Mouse (Mus musculus): ENCODE data around the gene Nudt16l1. TPM values are rescaled to one million over a fixed set of nuclear protein-coding genes. Genes with fewer than 3 reads are reported as not detected.

The Nudt16l1 gene
- polyA plus RNA-seq, 2 experiments: 127 to 172 TPM

- DNase-seq (ENCODE audit: low spot score) (peak; percentile 87), ATAC-seq (ENCODE audit: low FRiP score, low read depth) (peak; percentile 65; the same call in 1 of the 2 replicates)
- Histone ChIP-seq H3K27me3 (ENCODE audit: control insufficient read depth, insufficient read depth, low read length) (no peaks in the 10 kb centered on the region), H3K36me3 (ENCODE audit: control insufficient read depth, insufficient read depth, low read length) (peaks cover 83% of the 10 kb centered on the region), H3K9me3 (ENCODE audit: control insufficient read depth, low read length) (no peaks in the 10 kb centered on the region), H3K9ac (ENCODE audit: low read depth, low read length, severe bottlenecking) (no peak overlapping the region), H3K4me3 (replicated peaks; ENCODE audit: low read length) (no peak overlapping the region), H3K4me1 (ENCODE audit: control insufficient read depth, insufficient read depth, low read length) (no peaks in the 10 kb centered on the region), H3K4me2 (replicated peaks; ENCODE audit: low read depth, low read length, severe bottlenecking) (no peak overlapping the region), H3K27ac (replicated peaks; ENCODE audit: low read depth, low read length) (peak overlapping the region; percentile 9; the same call in 1 of the 2 replicates)
- TF ChIP-seq POLR2A (IDR thresholded peaks at IDR 0.05; ENCODE audit: borderline replicate concordance, extremely low read depth, insufficient read depth, insufficient read length): no peak
- WGBS: 40% methylated on average over 12 of the region's 12 CpGs
Measured at GRCm38 (mm10) chr16:4913783-4914735, 24.5 kb upstream of the Nudt16l1 start.

DNA sequence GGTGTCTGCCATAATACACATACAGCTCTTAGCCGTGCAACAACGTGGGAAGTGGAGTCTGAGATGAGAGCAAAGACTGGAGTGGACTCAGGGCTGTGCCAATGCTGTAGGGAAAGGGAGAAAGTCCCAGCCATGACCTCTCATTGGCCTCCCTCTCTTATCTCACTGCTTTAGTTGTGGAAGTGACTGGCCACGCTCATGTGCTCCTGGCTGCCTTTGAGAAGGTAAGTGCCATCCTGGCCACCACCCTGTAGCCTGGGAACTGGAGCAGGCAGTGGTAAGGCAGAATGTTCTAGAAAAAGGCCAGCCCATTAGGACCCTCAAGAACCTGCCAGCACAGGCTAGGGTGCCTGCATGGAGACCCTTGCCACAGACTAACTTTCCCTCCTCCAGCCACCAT is 22.6 kb upstream of the Nudt16l1 start:
- H3K27ac ChIP-seq (replicated peaks; ENCODE audit: low read depth, low read length): no peak overlapping the region
- H3K36me3 ChIP-seq (ENCODE audit: control insufficient read depth, insufficient read depth, low read length): peaks cover 79% of the 10 kb centered on the region
- no peak overlapping the region for H3K9ac ChIP-seq (ENCODE audit: low read depth, low read length, severe bottlenecking)
- 81% methylated on average over 3 of the region's 3 CpGs for WGBS
- no peaks in the 10 kb centered on the region for H3K27me3 ChIP-seq (ENCODE audit: control insufficient read depth, insufficient read depth, low read length)
- TF ChIP-seq POLR2A (IDR thresholded peaks at IDR 0.05; ENCODE audit: borderline replicate concordance, extremely low read depth, insufficient read depth, insufficient read length): no peak
- no peaks in the 10 kb centered on the region for H3K9me3 ChIP-seq (ENCODE audit: control insufficient read depth, low read length)
- no peak overlapping the region for H3K4me3 ChIP-seq (replicated peaks; ENCODE audit: low read length)
- H3K4me2 ChIP-seq (replicated peaks; ENCODE audit: low read depth, low read length, severe bottlenecking): no peak overlapping the region
- no peak for ATAC-seq (ENCODE audit: low FRiP score, low read depth)
- H3K4me1 ChIP-seq (ENCODE audit: control insufficient read depth, insufficient read depth, low read length): no peaks in the 10 kb centered on the region
- no peak for DNase-seq (ENCODE audit: low spot score)

DNA sequence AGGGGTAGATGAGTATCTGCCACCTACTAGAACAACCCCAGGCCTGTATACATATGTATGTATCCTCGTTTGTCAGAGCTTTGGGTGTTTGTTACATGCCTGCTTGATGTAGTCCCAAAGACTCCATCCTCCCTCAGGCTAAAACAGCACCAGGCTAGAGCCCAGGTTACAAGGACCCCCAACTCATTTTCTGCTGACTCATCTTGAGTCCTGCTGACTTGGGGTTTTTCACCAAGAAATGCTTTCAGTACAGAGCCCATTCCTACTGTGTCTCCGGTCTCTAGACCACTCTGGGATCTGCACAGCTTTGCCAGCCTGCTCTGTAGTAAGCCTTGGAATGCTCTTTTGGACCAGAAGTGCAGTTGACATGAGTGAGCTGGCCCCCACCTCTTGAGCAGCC is 22.0 kb upstream of the Nudt16l1 start:
- WGBS: 93% methylated on average over 2 of the region's 2 CpGs
- H3K4me1 ChIP-seq (ENCODE audit: control insufficient read depth, insufficient read depth, low read length): no peaks in the 10 kb centered on the region
- no peak overlapping the region for H3K4me2 ChIP-seq (replicated peaks; ENCODE audit: low read depth, low read length, severe bottlenecking)
- no peak overlapping the region for H3K4me3 ChIP-seq (replicated peaks; ENCODE audit: low read length)
- peaks cover 76% of the 10 kb centered on the region for H3K36me3 ChIP-seq (ENCODE audit: control insufficient read depth, insufficient read depth, low read length)
- no peak for DNase-seq (ENCODE audit: low spot score)
- no peak for TF ChIP-seq POLR2A (IDR thresholded peaks at IDR 0.05; ENCODE audit: borderline replicate concordance, extremely low read depth, insufficient read depth, insufficient read length)
- no peak overlapping the region for H3K9ac ChIP-seq (ENCODE audit: low read depth, low read length, severe bottlenecking)
- no peaks in the 10 kb centered on the region for H3K9me3 ChIP-seq (ENCODE audit: control insufficient read depth, low read length)
- H3K27ac ChIP-seq (replicated peaks; ENCODE audit: low read depth, low read length): no peak overlapping the region
- no peaks in the 10 kb centered on the region for H3K27me3 ChIP-seq (ENCODE audit: control insufficient read depth, insufficient read depth, low read length)
- no peak for ATAC-seq (ENCODE audit: low FRiP score, low read depth)

DNA sequence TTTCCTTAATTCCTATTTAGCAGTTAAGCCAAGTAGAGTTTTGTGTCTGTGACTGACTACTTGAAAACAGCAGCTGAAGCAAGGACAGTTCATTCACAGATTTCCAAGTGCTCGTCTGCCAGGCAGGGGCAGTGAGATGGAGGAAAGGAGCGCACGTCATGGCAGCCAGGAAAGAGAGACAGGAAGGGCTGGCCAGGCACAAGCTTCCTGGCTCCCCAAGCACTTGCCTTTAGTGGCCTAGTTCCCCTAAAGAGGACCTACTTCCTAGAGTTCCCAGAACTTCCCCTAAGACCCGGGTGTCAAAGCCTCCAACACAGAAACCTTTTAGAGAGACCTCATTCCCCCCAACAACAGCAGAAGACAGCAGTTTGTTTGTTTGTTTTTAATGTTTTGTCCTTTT is 18.0 kb upstream of the Nudt16l1 start:
- no peak overlapping the region for H3K27ac ChIP-seq (replicated peaks; ENCODE audit: low read depth, low read length)
- no peak overlapping the region for H3K9ac ChIP-seq (ENCODE audit: low read depth, low read length, severe bottlenecking)
- DNase-seq (ENCODE audit: low spot score): no peak
- ATAC-seq (ENCODE audit: low FRiP score, low read depth): no peak
- H3K9me3 ChIP-seq (ENCODE audit: control insufficient read depth, low read length): no peaks in the 10 kb centered on the region
- WGBS: 78% methylated on average over 4 of the region's 4 CpGs
- H3K4me2 ChIP-seq (replicated peaks; ENCODE audit: low read depth, low read length, severe bottlenecking): no peak overlapping the region
- H3K36me3 ChIP-seq (ENCODE audit: control insufficient read depth, insufficient read depth, low read length): peaks cover 81% of the 10 kb centered on the region
- H3K4me1 ChIP-seq (ENCODE audit: control insufficient read depth, insufficient read depth, low read length): no peaks in the 10 kb centered on the region
- H3K4me3 ChIP-seq (replicated peaks; ENCODE audit: low read length): no peak overlapping the region
- no peaks in the 10 kb centered on the region for H3K27me3 ChIP-seq (ENCODE audit: control insufficient read depth, insufficient read depth, low read length)
- TF ChIP-seq POLR2A (IDR thresholded peaks at IDR 0.05; ENCODE audit: borderline replicate concordance, extremely low read depth, insufficient read depth, insufficient read length): no peak

- ATAC-seq (ENCODE audit: low FRiP score, low read depth) (no peak), DNase-seq (ENCODE audit: low spot score) (no peak)
- H3K36me3 ChIP-seq (ENCODE audit: control insufficient read depth, insufficient read depth, low read length): peaks cover 86% of the 10 kb centered on the region
- no peaks in the 10 kb centered on the region for H3K27me3 ChIP-seq (ENCODE audit: control insufficient read depth, insufficient read depth, low read length)
- WGBS: 89% methylated on average over 6 of the region's 6 CpGs
- no peak overlapping the region for H3K9ac ChIP-seq (ENCODE audit: low read depth, low read length, severe bottlenecking)
- no peaks in the 10 kb centered on the region for H3K4me1 ChIP-seq (ENCODE audit: control insufficient read depth, insufficient read depth, low read length)
- no peak overlapping the region for H3K27ac ChIP-seq (replicated peaks; ENCODE audit: low read depth, low read length)
- no peak overlapping the region for H3K4me3 ChIP-seq (replicated peaks; ENCODE audit: low read length)
- no peaks in the 10 kb centered on the region for H3K9me3 ChIP-seq (ENCODE audit: control insufficient read depth, low read length)
- H3K4me2 ChIP-seq (replicated peaks; ENCODE audit: low read depth, low read length, severe bottlenecking): no peak overlapping the region
- no peak for TF ChIP-seq POLR2A (IDR thresholded peaks at IDR 0.05; ENCODE audit: borderline replicate concordance, extremely low read depth, insufficient read depth, insufficient read length)
Measured at GRCm38 (mm10) chr16:4922481-4922880, 16.1 kb upstream of the Nudt16l1 start.
